Mouse (Mus musculus) left cerebral cortex, adult 2 months (tissue): ENCODE measurements around the gene Acadm. TPM values are rescaled to one million over a fixed set of nuclear protein-coding genes. Genes with fewer than 3 reads are reported as not detected.

Experiments
- DNase-seq, 2 experiments: peaks; one replicate each; pipeline ENCODE4 v3.0.0; 2021 to 2022; ENCODE audit warnings: low spot score in 2 of 2, mixed read lengths in 1 of 2; ENCODE audit errors: extremely low spot score in 1 of 2
- H3K27ac ChIP-seq: fragments of 200-600 bp; 2 replicates; pipeline ENCODE4 v1.8.1; 2022
- H3K4me3 ChIP-seq: fragments of 200-600 bp; 2 replicates; pipeline ENCODE4 v1.8.1; 2022
- CTCF ChIP-seq: fragments of 200-600 bp; IDR thresholded peaks from 2 replicates; pipeline ENCODE4 v1.8.1; 2022; ENCODE audit warnings: antibody characterized with exemption, mild to moderate bottlenecking, moderate library complexity
- intact Hi-C: fragments of 180-260 bp; cut with DNase I; formaldehyde crosslinking; loops from one replicate; pipeline ENCODE4 v1.15.1; 2025
- total RNA-seq, 2 experiments: library from RNA; stranded (reverse); gene quantifications; 2 replicates each; pipeline ENCODE4 v1.2.3; 2021

Gene Acadm
- total RNA-seq, 2 experiments from 2014 or later = 44.8 to 47.3 TPM

DNA sequence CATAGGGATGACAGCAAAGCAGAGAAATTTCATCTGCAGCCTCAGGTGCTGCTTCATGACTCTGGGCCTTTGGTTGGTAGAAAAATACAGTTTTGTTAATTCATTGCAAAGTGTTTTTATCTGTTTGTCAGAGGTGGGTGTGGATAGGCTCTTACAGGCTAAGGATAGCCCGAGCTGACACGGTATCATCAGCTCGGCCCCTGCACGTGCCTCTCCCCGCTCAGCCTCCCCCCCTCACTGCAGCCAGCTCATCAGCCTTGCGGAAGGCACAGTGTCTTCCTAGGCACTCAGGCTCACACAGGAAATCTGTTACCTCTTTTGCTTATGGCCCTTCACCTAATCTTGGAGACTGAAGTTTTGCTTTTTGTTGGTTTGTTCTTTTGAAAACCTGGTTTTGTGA is 56.3 kb downstream of the Acadm start:
- no peak for TF ChIP-seq CTCF
- Histone ChIP-seq H3K27ac (no peak overlapping the region), H3K4me3 (no peak overlapping the region)
- intact Hi-C loops = no loop called here
- DNase-seq = no peak

DNA sequence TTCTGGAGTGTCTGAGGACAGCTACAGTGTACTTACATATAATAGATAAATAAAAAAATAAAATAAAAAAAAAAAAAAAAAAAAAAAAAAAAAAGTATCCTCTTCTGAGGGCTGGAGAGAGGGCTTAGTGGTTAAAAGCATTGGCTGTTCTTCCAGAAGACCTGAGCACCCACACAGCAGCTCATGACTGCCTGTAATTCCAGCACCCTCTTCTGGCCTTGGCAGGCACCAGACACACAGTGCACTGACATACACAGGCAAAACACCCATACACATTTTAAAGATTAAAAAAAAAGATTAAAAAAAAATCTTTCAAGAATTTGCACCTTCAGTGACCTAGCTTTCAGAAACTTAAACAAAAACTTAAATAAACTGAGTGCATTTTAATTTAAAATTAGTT is 58.1 kb downstream of the Acadm start:
- DNase-seq = no peak
- intact Hi-C loops = no loop called here
- Histone ChIP-seq H3K27ac (no peak overlapping the region), H3K4me3 (no peak overlapping the region)
- TF ChIP-seq CTCF = no peak; the same call in 1 of the 2 replicates

Other genes with a start within 250 kb of the Acadm start
- 10 to 100 TPM; 17.1 to 18.8 TPM for gene St6galnac3, start 219.5 kb downstream of the Acadm start, total RNA-seq
- gene Asb17, start 100.4 kb downstream of the Acadm start, total RNA-seq = not detected
- under 1 TPM; 0.30 to 0.36 TPM for gene Msh4, start 38.5 kb downstream of the Acadm start, total RNA-seq
- 10 to 100 TPM; 69.2 to 70.8 TPM for gene Rabggtb, start 31.6 kb downstream of the Acadm start, total RNA-seq
- 1 to 10 TPM; 9.0 to 9.3 TPM for gene Slc44a5, start 28.8 kb upstream of the Acadm start, total RNA-seq